Mouse (Mus musculus): ENCODE results near the gene Pla2g4e. TPM values are rescaled to one million over a fixed set of nuclear protein-coding genes. Genes with fewer than 3 reads are reported as not detected.

Pla2g4e gene
- total and polyA plus RNA-seq, 3 experiments: 0.11 to 0.46 (median 0.31) TPM

DNA sequence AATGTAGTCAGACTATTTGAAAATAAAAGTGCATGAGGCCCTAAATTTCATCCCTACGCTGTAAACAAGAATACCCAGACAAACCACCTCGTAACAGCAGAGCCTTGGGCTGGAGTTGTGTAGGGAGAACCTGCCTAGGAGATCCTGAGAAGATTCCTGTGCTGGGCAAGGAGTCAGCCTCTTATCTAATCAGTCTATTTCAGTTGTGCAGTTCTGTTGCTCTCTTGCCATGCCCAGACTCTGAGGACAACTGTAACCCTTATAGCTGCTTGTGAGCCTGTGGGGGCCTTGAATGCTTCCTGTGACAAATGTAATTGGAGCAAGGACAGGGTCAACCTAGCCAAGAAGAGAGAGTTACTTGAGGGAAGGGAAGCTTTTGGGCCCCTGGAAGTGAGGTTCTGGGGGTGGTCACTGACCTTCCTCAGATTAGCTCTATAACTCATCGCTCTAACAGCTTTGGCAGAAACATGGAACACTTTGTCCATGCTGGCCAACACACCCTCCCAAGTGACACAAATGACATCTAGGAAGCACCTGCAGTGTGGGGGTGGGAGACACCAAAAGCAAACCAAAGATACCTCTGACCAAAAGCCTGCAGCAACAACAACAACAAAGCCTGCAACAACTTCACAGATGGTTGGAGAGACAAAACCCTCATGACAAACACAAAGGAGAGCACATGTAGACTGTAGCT, 9.0 kb downstream of the Pla2g4e start:
- peak; percentile 23 for DNase-seq

DNA sequence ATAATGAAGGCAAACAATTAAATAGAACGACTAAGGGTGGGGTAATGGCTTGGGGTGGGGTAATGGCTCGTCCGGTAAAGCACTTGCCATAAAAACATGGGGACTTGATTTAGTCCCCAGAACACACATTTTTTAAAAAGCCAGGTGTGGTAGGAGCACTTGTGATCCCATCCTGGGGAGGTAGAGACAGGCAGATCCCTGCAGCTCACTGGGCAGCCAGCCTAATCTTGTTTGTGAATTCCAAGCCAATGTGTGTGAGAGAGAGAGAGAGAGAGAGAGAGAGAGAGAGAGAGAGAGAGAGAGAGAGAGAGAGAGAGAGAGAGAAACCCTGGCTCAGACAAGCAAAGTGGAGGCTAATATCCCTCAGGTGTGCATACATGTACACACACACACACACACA, 9.8 kb downstream of the Pla2g4e start:
- DNase-seq: no peak

DNA sequence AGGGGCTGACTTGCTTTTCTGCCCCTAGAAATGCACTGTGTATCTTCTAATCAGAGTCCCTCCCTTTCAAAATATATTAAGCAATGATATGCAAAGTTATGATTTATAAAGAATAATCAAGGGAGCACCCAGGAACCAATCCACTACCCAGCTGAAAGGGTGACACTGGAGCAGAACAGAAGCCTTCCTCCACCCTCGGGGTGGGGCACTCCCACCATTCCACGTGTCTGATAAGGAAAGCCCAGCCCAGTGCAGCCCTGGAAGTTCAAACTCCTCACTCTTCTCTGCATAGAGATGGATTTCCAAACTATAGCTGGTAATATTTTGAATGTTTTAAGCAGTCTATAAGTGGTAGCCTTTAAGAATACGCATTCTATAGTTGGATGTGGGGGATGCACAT, 13.5 kb downstream of the Pla2g4e start:
- DNase-seq: no peak

DNA sequence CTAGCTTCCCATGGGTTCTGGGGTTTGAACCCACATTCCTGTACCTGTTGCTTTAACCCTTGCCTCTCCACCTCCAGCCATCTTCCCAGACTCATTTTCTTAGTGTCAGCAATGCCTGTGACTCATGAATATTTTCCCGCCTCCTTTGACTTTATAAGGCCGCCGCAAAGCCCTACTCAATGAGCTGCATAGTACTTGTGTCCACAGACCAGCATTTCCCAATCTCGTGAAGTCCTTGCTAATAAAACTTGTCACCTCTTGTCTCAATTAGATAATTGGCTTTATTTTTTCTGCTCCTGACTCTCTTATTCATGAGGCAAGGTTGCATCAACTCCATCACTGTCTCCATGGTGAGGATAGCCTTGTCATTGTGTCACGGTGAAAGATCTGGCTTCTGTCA, 30.5 kb downstream of the Pla2g4e start:
- no peak for DNase-seq

DNA sequence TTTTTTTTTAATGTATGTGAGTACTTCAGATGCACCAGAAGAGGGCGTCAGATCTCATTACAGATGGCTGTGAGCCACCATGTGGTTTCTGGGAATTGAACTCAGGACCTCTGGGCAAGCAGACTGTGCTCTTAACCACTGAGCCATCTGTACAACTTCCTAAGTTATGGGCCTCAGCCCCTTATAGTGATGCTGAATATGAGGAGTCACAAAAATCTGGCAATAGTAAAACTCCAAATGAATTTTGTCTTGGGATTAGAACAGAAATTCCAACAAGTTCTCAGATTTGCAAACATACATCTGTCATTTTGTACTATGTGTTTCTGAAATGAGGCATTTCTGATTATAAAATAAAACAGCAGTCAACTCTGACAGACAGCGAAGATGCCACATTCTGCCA, 33.7 kb downstream of the Pla2g4e start:
- DNase-seq: no peak

DNA sequence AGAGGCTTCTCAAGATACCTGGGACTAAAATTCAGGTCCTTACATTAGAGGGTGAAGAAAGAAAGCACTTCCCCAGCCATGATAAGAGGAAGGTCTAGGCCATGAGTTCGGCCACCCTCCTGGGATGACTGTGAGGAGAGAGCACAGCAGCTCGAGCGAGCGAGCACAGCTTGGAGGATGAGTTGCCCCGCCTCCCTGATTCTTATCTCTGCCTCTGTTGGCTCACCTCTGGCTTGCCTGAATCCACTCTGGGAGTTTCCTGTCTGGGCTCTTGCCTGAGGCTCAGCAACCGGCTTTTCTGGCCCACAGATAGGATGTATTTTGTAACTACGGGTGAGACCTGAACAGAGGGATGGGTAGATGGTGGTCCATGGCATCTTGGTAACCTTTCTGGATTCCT, 37.2 kb downstream of the Pla2g4e start:
- no peak for DNase-seq

DNA sequence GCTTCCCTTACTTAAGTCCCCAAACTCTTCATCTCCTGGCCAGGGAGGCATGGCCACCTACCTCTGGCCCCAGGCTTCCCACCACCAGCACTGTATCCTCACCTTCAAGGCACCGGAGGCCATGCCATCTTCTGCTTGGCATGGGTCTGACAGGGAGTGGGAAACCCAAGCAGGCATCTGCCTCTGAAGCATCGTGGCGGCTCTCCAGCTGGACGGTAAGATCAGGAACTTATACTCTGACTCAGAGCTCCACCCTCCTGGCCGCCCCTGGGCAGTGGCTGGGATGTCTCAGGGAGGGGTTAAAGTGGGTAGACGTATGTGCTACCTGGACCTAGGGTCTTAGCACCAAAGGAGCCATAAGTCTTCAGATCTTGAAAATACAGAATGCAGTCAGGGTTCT, 38.1 kb downstream of the Pla2g4e start:
- peak; percentile 8 for DNase-seq

DNA sequence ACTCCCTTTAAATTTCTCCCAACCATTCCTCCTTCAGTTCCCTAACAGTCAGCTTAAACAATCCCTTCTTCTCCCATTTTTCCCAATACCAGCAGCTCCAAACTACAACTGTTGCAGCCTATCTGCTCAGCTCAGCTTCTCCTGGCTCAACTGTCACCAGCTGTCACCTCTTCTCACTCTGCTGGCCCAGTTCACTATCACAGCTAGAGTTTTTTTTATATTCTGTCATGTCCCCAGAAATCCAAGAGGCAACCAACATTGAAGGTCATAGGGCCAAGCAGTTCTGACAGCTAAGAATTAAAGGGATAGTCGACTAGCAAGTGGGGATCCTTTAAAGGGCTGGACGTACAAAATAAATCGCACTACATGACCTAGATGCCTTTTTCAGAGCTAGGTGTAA, 41.4 kb downstream of the Pla2g4e start:
- no peak for DNase-seq

DNA sequence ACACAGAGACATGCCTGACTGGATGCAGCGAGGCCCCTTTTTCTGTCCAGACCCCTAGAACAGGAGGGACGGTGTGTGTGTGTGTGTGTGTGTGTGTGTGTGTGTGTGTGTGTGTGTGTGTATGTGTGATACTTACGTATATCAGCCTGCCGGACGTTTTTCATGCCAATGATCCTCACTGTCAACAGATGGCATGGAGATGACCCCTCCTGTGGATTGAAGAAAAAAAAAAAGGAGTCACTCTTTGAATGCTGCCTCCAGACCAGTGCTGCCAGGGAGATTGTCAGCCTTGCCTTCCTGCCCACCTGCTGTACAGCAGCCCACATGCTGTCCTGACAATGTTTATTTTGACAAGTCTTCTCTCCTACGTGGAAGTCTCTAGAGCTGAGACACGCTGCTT, 45.1 kb downstream of the Pla2g4e start:
- DNase-seq: no peak

DNA sequence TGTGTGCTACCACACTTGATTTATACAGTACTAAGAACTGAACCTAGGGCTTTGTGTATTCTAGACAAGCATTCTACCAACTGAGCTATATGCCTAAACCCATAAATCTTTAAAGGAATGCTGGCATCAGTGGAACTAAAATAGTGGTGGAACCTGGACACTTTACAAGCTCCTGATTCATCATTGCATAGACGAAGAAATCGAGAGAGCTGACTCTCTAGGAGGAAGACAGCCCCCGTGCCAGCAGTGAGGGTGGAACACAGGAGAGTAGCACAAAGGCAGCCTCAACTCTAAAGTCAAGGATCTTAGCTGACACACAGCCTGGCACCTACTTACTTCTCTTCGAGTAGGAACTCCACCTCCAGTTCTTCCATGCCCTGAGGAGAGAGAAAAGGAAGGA, 57.0 kb downstream of the Pla2g4e start:
- no peak for DNase-seq

DNA sequence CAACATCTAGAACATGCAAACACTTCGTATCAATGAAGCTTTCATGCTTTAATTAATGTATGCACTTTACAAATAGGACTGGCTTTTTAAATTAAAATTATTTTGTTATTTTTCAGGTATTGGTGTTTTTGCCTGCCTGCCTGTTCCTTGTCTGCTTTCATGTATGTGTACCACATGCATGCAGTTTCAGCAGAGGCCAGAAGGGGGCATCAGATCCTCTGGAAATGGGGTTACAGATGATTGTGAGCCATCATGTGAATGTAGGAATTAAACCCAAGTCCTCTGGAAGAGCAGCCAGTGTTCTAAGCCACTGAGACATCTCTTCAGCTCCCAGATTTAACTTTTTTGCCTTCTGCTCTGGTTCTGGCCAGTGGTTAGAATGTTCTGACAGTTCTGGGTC, 57.6 kb downstream of the Pla2g4e start:
- no peak for DNase-seq

DNA sequence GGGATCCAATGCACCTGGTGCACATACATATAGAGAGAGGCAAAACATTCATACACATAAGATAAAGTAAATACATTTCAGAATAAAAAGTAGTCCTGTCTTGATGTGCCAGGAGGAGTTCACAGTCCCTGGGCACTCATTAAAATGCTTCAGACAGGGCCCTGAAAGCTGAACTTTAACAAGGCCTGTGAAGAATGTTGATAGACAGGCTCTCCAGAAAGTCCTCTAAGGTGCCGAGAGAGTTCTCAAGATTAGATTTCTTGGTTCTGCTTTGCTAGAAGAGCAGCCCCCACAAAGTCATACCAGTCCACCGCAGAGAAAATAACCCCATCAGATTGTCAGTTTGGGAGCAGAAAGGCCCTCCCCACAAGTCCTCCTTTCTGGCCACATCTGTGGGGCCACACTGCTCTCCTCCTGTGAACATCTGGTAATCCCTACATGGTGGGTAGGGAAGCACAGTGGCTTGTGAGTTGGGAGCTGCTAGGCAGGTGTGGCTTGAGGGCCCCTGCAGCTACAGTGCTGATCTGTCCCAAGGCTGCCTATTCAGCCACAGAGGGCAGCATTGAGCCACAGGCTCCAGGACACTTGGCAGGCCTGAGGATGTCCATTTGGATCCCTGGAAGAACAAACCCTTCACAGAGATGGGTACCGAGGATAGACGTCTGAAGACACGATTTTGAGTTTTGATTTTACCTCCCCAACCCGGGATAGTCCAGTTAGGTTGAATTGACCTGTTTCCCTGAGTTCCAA, 59.4 kb downstream of the Pla2g4e start:
- peak; percentile 23 for DNase-seq

DNA sequence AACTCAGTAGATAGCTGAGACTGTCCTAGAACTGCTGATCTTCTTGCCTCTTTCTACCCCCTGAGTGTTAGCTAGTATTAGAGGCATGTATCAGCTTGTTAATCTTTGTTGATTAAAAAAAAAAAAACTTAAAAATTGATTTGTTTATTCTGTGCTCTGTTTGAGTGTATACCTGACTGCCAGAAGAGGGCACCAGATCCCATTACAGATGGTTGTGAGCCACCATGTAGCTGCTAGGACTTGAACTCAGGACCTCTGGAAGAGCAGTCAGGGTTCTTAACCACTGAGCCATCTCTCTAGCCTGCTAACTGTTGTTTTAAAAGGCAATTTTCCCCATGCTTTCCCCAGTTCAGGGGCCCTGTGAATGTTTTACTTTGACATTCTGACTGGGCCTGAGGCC, 66.2 kb downstream of the Pla2g4e start:
- no peak for DNase-seq

DNA sequence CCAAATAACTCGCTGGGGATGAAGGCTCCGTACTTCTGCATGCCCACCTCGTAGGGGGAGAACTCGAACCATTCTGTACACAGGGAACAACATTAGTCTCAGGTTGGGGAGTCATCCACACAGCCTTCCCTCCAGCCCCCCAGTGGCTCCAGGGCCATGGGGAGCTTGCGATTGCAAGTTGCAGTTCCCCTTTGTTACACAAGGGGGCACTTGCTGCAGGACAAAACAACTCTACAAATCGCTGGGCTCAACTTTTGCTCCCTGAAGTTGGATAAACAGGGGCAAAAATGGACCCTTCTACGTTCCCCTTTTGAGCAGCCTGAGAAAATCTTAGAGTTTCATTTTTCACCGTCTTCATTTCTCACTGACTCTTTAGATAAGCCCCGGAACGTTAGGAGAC, 71.4 kb downstream of the Pla2g4e start:
- DNase-seq: peak; percentile 46

DNA sequence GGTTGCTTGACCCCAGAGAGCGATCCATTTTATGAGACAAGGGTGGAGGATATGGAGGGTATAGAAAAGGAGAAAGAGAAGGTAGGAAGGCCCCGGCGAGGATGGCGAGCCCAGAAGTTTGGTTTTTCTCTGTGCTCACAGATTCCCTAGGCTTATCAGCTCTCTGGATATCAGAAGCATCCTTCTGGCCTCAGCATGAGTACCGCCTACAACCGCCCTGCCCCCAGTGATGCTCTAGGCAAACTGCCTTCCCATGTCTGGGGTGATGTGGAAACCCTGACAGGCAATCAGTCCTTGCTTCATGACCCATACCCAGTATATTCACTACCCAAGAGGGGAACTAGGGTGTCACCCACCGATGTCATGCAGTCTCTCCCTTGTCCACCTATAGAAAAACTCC, 73.8 kb downstream of the Pla2g4e start:
- DNase-seq: no peak

DNA sequence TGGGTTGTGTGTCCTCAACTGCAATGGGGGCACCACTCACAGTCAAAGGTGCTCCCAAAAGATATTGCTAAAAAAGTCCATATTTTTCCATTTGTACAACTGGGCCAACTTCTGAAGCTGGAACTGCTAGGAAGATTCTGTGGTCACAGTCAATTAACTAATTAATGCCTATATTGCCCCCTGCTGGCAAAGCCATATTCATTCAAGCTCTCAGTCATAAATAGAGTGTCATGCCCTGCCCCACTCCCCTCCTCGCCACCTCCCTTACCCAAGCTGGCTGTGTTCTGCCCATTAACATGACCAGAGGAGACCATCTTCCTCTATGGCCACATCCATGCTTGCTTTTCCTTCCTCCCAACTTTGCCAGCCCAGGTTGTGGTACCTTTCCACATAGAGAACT, 74.4 kb downstream of the Pla2g4e start:
- DNase-seq: peak; percentile 18

DNA sequence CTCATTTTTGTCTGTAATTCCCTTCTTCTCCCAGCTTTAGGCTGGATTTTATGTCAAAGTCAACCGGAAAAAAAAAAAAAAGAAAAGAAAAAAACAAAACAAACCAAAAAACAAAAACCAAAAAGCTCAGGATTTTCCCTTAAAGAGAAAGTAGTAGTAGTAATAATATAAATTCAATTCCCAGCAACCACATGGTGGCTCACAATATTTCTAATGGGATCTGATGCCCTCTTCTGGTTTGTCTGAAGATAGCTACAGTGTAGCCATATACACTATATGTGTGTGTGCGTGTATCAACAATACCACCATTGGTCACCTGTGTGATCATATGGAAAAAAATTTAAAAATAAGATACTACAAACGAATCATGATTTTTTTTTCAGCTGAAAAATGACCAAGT, 75.8 kb downstream of the Pla2g4e start:
- no peak for DNase-seq

DNA sequence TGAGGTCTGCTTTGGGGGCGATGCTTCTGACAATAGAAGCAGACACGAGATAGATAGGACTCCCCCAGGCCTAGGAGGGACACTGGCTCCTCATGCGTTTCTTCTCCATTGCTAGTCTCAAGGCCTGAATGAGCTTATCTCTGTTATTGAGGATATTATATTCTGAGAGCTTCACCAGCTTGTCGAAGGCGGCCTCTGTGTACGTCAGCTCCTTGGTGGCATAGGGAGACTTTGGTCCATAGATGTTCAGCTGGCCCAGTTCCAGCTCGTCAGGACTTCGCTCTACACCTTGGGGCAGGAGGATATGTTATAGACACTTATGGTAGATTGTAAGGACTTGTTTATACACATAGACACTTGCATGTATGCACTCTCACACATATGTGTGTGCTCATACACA, 77.4 kb downstream of the Pla2g4e start:
- DNase-seq: no peak

DNA sequence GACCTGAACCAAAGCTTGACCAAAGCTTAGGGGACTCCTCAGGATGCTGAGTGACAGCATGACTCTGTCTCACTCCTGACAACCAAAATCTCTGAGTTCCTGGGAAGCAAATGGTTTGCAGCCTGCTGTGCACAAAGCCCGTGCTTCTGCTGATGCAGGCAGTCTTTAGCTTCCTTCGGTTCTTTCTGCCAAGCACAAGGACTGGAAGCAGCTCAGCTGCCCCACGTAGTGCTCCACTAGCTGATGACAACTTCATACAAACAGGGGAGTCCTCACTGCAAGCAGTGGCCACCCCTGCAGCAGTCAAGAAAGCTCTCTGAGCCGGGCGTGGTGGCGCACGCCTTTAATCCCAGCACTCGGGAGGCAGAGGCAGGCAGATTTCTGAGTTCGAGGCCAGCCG, 79.7 kb downstream of the Pla2g4e start:
- no peak for DNase-seq

DNA sequence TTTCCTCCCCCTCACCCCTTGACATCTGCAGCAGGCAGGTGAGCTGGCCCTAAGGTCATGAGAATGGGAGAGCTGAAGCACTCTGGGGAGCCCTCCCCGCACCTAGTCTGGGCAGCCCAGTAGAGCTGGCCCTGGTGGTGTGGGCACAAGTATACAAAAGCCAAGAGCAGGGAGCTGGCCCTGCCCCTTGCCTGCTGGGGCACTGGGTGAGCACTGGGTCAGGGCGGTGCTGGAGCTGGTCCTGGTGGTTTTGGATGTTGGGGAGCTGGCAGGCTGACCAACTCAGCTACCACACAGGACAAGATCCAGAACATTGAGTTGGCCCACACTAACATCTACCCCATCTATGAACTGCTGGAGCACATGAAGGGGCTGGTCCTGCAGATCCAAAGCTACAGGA, 85.7 kb downstream of the Pla2g4e start:
- DNase-seq: no peak

DNA sequence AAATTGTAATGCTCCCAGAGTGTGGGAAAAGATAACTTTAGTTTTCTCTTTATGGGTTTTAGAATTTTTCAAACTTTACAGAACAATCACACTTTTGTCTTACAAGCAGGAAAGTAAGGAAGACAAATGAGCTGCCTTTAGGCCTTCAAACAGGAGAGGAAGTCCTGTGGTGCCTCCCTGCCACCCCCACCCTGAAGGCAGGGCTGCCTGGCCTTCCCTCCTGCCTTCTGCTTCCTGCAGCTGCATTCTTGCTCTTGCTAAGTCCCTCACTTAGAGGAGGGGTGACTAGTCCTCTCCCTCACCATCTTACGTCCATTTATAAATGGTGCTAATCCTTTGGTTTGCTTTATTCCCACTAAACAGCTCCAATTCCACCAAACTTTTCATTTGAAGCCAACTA, 86.3 kb downstream of the Pla2g4e start:
- peak; percentile 32 for DNase-seq

DNA sequence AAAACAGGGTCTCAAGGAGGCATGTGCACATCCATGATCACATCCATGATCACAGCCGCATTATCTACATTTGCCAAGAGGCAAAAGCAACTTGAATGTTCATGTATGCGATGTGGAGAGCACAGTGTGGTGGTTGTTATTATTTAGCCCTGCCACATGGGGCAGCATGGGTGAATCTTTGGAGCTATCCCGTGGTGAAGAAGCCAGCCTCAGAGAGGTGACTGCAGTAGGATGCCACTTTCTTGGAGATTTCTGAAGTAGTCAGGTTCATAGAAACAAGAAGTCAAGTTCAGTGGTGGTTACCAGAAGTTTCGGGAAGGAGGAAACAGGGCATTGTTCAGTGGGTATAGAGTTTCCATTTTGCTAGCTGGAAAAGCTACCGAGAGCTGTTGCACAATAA, 87.1 kb downstream of the Pla2g4e start:
- peak; percentile 19 for DNase-seq

DNA sequence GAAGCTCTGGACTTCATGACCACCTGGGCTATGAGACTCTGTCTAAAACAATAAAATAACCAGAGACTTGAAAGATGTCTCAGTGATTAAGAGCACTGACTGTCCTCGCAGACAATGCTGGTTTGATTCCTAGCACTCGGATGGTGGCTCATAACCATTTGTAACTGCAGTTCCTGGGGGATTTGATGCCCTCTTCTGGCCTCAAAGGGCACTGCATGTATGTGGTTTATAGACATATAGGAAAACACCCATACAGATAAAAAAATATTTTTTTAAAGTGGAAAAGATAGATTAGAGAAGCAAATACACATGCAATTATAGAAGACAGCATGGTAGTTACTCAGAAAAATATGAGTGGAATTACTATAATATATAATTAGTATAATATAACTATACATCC, 87.5 kb downstream of the Pla2g4e start:
- DNase-seq: no peak

DNA sequence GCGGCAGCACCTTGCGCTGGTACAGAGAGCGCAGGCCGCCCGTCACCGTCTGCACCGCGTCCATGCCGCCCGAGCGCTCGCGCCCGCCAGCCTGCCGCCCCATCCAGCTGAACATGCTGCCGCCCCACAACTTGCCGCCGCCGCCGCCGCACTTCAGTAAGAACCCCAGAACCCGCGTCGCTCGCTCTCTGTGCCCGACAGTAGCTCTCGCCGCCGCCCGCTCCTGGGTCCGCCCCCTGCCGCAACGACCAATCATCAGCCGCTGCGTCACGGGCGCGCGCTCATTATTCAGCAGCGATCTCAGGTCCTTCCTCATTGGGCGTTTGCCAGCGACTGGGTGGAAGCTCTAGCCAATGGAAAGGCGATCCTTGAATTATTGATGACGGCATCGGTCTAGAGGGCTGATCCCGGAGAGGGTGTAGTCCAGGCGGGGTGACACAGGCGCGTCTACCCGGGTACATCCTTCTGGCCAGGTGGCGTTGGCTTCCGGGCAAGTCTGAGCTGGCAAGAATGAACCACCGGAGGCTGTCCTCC, 90.7 kb downstream of the Pla2g4e start, which contains the start of gene Ehd4:
Gene Ehd4, minus strand, starts transcription at position 246 of the 534 bp plus-strand sequence.
- DNase-seq: peak; percentile 99
